Mouse (Mus musculus) forebrain, postnatal 0 days (tissue): ENCODE data around the gene Actr1a. TPM values are rescaled to one million over a fixed set of nuclear protein-coding genes. Genes with fewer than 3 reads are reported as not detected.
A peak's percentile ranks its signal among the peaks of the same experiment; 100 is the strongest.

Experiments
- ATAC-seq: fragments of 200-750 bp; cut with Nextera tagmentation; 2 replicates; pipeline ENCODE4 v1.8.0; 2017; ENCODE audit warnings: mild to moderate bottlenecking, moderate library complexity
- DNase-seq: peaks from one replicate; pipeline ENCODE4 v3.0.0-alpha.2; 2015
- H3K27ac ChIP-seq: fragments of 300-500 bp; sonication (generic); 2 replicates; pipeline ENCODE4 v1.5.1; 2014; ENCODE audit warnings: low read depth, mild to moderate bottlenecking, antibody characterized with exemption, low read length, moderate library complexity, mixed read lengths
- H3K27me3 ChIP-seq: fragments of 300-500 bp; sonication (generic); 2 replicates; pipeline ENCODE4 v1.6.1; 2014; ENCODE audit warnings: mild to moderate bottlenecking, low read length, mixed read lengths; ENCODE audit not compliant: insufficient read depth
- H3K36me3 ChIP-seq: fragments of 300-500 bp; sonication (generic); 2 replicates; pipeline ENCODE4 v1.6.1; 2014; ENCODE audit warnings: mild to moderate bottlenecking, moderate library complexity; ENCODE audit not compliant: insufficient read depth
- H3K4me1 ChIP-seq: fragments of 300-500 bp; sonication (generic); 2 replicates; pipeline ENCODE4 v1.6.1; 2014; ENCODE audit warnings: antibody characterized with exemption; ENCODE audit not compliant: insufficient read depth
- H3K4me2 ChIP-seq: fragments of 300-500 bp; sonication (generic); 2 replicates; pipeline ENCODE4 v1.6.1; 2014; ENCODE audit warnings: low read depth, mild to moderate bottlenecking, moderate library complexity
- H3K4me3 ChIP-seq: fragments of 300-500 bp; sonication (generic); 2 replicates; pipeline ENCODE4 v1.5.1; 2014; ENCODE audit warnings: low read depth, low read length, mixed read lengths
- H3K9ac ChIP-seq: fragments of 300-500 bp; sonication (generic); 2 replicates; pipeline ENCODE4 v1.6.1; 2014; ENCODE audit warnings: mild to moderate bottlenecking
- H3K9me3 ChIP-seq: fragments of 300-500 bp; sonication (generic); 2 replicates; pipeline ENCODE4 v1.6.1; 2016; ENCODE audit warnings: low read length
- CTCF ChIP-seq: sonication (generic); IDR thresholded peaks from 2 replicates; pipeline ENCODE4 v1.5.1; 2016; ENCODE audit warnings: antibody characterized with exemption, control low read depth, low read depth
- WGBS: fragments of 180-500 bp; shearing (Covaris S2); extraction: QIAGEN DNeasy Blood & Tissue Kit; methylation state at CpG from one replicate; pipeline ENCODE4 v1.1.7; 2014; 5-methylcytosine and 5-hydroxymethylcytosine counted together
- polyA plus RNA-seq: library from polyadenylated mRNA; unstranded; fragments of >200 nt; fragmentation: Nextera tagmentation; extraction: Ambion mirVana; gene quantifications from 2 replicates; pipeline ENCODE4 v1.2.1, GENCODE M21; 2015
- total RNA-seq: library from RNA; depleted of rRNA; stranded (reverse); fragments of >200 nt; gene quantifications from 2 replicates; pipeline ENCODE4 v1.2.3, GENCODE M21; 2014

The Actr1a gene
- total and polyA plus RNA-seq, 2 experiments from 2014 or later, result 367 to 372 TPM

- Histone ChIP-seq H3K36me3 (no peaks in the 10 kb centered on the region), H3K27me3 (no peaks in the 10 kb centered on the region), H3K4me1 (peaks cover 14% of the 10 kb centered on the region), H3K4me2 (peak overlapping the region; percentile 48), H3K27ac (peak overlapping the region; percentile 79), H3K9ac (peak overlapping the region; percentile 65), H3K4me3 (peak overlapping the region; percentile 49; the same call in 1 of the 2 replicates), H3K9me3 (no peaks in the 10 kb centered on the region)
- TF ChIP-seq CTCF, result no peak
- WGBS, result 36% methylated on average over 7 of the region's 7 CpGs
- DNase-seq (peak; percentile 72), ATAC-seq (peak; percentile 34)
These were observed 56.1 kb downstream of the Actr1a start for GRCm38 (mm10) chr19:46339287-46339971.

GRCm38 (mm10) chr19:46338942-46339286 is 56.6 kb downstream of the Actr1a start:
- Histone ChIP-seq H3K4me1 (peaks cover 14% of the 10 kb centered on the region), H3K9ac (peak overlapping the region; percentile 65), H3K4me2 (peak overlapping the region; percentile 48), H3K36me3 (no peaks in the 10 kb centered on the region), H3K27ac (peak overlapping the region; percentile 79), H3K4me3 (peak overlapping the region; percentile 49), H3K27me3 (no peaks in the 10 kb centered on the region), H3K9me3 (no peaks in the 10 kb centered on the region)
- DNase-seq (no peak), ATAC-seq (peak; percentile 26)
- 40% methylated on average over 6 of the region's 6 CpGs for WGBS
- TF ChIP-seq CTCF, result no peak

- Histone ChIP-seq H3K9ac (peak within 1 kb of the TSS; percentile 65), H3K9me3 (no peaks in the 10 kb centered on the region), H3K27ac (peak within 1 kb of the TSS; percentile 79), H3K36me3 (no peaks in the 10 kb centered on the region), H3K4me3 (peak within 1 kb of the TSS; percentile 49), H3K4me2 (peak within 1 kb of the TSS; percentile 89), H3K4me1 (peaks cover 14% of the 10 kb centered on the region), H3K27me3 (no peaks in the 10 kb centered on the region)
- peak; percentile 75 for TF ChIP-seq CTCF
- WGBS, result 2% methylated on average over 31 of the region's 31 CpGs
- peak; percentile 89 for ATAC-seq
- DNase-seq, result peak; percentile 98
These were observed 57.1 kb downstream of the Actr1a start, which contains the start of gene Cuedc2 for GRCm38 (mm10) chr19:46338331-46338936. Gene Cuedc2, minus strand, starts transcription at chr19:46338702.

DNA sequence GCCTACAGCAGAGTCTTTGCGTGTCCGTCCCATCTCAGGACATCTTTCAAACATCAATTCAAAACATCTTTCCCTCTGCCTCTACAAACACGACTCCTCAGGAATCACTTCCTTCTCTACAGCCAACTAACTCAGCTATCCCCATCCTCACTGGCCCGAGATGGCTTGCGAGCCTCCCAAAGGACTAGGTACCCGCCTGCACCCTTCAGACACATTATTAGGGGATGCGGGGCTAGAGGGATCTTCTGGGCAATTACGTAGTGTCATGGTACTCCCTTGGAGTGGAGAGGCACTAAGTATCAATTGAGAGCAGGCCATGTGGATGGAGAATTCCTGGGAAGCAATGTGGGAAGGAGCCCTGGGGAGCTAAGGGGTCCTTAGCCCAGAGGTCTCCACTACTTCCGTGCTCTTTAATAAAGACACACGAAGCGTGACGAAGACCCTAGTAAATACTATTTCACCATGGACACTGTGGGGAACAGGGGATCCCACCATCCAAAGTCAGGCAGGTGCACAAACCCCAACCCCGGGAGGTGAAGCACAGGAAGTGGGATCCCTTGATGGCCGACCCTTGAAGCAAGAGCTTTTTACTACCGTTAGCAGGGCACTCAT is 57.7 kb downstream of the Actr1a start:
- H3K27ac ChIP-seq, result peak overlapping the region; percentile 71
- peak overlapping the region; percentile 89 for H3K4me2 ChIP-seq
- ATAC-seq, result no peak
- no peak for TF ChIP-seq CTCF
- peak overlapping the region; percentile 65 for H3K9ac ChIP-seq
- no peaks in the 10 kb centered on the region for H3K27me3 ChIP-seq
- H3K9me3 ChIP-seq, result no peaks in the 10 kb centered on the region
- H3K4me3 ChIP-seq, result peak overlapping the region; percentile 49
- DNase-seq, result no peak
- peaks cover 14% of the 10 kb centered on the region for H3K4me1 ChIP-seq
- 29% methylated on average over 15 of the region's 15 CpGs for WGBS
- H3K36me3 ChIP-seq, result no peaks in the 10 kb centered on the region

DNA sequence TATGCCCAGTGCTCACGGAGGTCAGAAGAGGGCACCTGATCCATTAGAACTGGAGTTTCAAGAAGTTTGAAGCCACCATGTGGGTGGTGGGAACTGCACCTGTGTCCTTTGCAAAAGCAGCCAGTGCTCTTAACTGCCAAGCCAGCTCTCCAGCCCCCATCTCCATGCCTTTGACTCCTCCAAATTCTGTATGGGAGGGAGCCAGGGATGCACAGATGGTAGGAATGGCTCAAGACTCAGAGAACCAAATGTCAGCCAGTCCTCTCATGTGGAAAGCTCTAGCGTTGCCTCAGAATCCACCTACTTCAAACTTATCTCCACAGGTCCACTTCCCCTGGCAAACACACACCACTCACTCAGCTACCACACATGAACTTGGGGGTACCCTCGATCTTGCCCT is 61.6 kb downstream of the Actr1a start:
- Histone ChIP-seq H3K36me3 (peaks cover 25% of the 10 kb centered on the region), H3K9me3 (no peaks in the 10 kb centered on the region), H3K4me1 (peaks cover 12% of the 10 kb centered on the region), H3K4me3 (no peak overlapping the region), H3K4me2 (no peak overlapping the region), H3K27me3 (no peaks in the 10 kb centered on the region), H3K27ac (no peak overlapping the region), H3K9ac (no peak overlapping the region)
- TF ChIP-seq CTCF, result no peak
- DNase-seq (no peak), ATAC-seq (no peak)
- WGBS, result 79% methylated on average over 3 of the region's 3 CpGs

GRCm38 (mm10) chr19:46332721-46333339 is 62.7 kb downstream of the Actr1a start:
- peaks cover 10% of the 10 kb centered on the region for H3K4me1 ChIP-seq
- no peak overlapping the region for H3K27ac ChIP-seq
- no peaks in the 10 kb centered on the region for H3K27me3 ChIP-seq
- no peak for TF ChIP-seq CTCF
- no peak overlapping the region for H3K4me2 ChIP-seq
- H3K36me3 ChIP-seq, result peaks cover 25% of the 10 kb centered on the region
- no peak overlapping the region for H3K4me3 ChIP-seq
- 26% methylated on average over 7 of the region's 7 CpGs for WGBS
- no peak for ATAC-seq
- DNase-seq, result no peak
- H3K9ac ChIP-seq, result no peak overlapping the region
- H3K9me3 ChIP-seq, result no peaks in the 10 kb centered on the region
